Mouse (Mus musculus): ENCODE results near the gene Slc34a2.

The Slc34a2 gene

DNA sequence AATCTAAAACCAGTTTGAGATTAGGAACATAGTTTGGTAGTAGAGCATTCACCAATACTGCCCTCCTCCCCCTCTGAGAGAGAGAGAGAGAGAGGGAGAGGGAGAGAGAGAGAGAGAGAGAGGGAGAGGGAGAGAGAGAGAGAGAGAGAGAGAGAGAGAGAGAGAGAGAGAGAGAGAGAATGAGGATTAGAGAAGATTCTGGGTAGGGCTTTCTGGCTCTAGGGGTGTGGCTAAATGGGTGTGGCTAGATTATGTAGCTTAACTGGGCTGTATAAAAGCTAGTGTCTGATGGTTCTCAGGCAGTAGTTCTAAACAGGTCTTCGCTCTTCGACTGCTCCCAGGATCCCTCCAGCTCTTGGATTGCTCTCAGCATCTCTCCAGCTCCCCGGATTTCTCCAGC, at the start of gene Slc34a2:
Gene Slc34a2 (plus strand): TSS at position 301 of the 400 bp plus-strand sequence.
- DNase-seq (ENCODE audit: low spot score): no peak

DNA sequence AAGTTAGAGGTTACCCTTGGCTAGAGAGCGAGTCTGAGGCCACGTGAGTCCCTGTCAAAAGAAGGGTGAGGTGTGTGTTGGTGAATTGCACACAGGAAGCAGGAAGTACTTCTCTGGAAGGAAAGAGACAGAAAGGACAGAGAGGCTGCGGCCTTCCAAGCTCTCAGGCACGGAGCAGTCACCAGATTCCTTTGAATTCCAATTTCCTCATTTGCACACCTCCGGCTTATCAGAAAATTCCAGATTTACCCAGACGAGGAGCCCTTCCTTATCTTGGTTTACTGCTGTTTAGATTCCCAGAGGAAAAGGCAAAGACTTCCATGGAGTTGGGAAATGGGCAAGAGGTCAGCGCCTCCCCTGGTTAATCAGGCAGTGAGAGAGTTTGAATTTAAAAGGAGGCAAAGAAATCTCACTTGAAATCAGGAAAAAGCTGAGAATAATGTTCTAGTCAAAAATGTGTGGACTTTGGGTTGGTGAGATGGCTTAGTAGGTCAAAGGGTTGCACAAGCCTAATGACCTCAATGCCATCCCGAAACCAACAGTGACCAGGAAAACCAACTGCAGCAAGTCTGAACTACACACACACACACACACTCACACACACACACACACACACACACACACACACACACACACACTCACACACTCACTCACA, 47.1 kb upstream of the Slc34a2 start:
- DNase-seq (ENCODE audit: low spot score): no peak

- no peak for DNase-seq (ENCODE audit: low spot score)
Measured at GRCm38 (mm10) chr5:52992210-52992897, 45.5 kb upstream of the Slc34a2 start.

GRCm38 (mm10) chr5:52993490-52994282, 44.2 kb upstream of the Slc34a2 start:
- DNase-seq (ENCODE audit: low spot score): peak; percentile 60

- DNase-seq (ENCODE audit: low spot score): no peak
Measured at GRCm38 (mm10) chr5:52995461-52995860, 42.4 kb upstream of the Slc34a2 start.

DNA sequence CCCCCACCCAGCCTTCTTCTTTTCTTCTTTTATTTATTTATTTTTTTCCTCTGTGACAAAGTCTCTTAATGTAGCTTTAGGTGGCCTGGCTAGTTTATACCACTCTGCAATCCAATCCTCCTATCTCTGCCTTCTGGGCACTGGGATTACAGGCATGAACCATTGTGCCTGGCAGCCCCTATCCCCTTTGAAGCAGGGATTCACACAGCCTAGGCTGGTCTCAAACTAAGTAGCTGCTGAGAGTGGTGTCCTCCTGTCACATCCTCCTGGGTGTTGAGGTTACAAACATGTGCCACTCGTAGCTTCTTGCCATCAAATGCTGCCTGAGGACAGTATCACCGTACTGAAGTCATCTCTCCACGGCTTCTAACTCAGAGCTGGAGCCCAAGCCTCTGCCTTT, 41.7 kb upstream of the Slc34a2 start:
- DNase-seq (ENCODE audit: low spot score): no peak

GRCm38 (mm10) chr5:52996601-52997000, 41.3 kb upstream of the Slc34a2 start:
- DNase-seq (ENCODE audit: low spot score): peak; percentile 21

- no peak for DNase-seq (ENCODE audit: low spot score)
Measured at GRCm38 (mm10) chr5:52997032-52997431, 40.8 kb upstream of the Slc34a2 start.

DNA sequence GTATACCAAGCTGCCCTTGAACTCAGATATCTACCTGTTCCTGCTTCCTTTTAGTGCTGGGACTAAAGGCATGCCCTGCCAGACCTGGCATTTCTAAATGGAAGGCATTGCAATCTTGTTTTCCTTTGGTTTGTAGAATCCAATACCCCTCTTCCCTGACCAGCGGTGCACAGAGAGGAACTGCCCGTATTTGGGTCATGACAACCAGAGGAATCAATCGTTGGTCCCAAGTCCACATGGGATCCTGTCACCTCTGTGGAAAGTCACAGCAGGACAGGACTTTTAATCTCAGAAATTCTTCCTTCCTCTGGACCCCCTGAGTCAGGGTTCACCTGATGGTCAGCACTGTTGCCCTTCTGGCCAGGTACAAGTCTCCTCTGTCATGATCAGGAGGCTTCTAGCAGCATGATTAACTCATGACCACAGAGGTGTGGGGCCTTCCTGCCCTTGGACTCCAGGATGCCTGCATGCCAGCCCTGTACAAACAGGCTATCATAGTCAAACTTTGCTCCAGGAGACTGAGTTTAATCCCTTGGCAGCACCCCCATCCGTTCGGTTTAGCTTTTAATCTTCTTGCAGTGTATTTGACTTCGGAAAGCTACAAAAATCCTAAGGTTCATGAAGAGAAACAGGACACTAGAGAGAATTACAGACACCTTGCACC, 39.7 kb upstream of the Slc34a2 start:
- DNase-seq (ENCODE audit: low spot score): no peak

DNA sequence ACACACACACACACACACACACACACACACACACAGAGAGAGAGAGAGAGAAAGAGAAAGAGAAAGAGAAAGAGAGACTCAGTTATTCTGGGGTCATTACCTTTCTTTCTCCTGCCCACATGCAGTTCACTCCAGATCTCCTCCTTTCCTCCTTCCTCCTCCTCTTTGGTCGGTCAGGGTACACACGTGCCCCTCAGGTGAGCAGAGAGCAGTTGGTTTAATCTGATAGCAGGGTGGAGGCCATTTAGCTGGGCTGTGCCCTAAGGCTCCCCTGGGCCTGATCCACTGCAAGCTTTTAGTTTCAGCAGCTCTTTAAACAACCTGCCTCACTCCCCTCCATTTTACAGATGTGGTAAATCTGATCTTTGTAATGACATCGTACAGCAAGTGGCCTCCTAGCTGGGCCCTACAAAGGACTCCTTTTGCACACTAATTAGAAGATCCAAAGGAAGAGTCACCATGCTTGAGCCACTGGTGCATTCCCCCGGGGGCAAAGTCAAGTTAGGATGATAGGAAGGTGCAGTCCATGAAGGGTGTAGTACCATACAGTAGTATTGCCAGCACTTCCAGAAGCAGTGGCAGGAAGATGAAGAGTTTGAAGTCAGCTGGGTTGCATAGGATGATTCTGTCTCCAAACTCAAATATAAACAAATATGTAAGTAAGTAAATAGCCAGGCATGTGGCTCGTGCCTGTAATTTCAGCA, 37.6 kb upstream of the Slc34a2 start:
- DNase-seq (ENCODE audit: low spot score): no peak

- no peak for DNase-seq (ENCODE audit: low spot score)
Measured at GRCm38 (mm10) chr5:53002599-53003203, 35.2 kb upstream of the Slc34a2 start.

GRCm38 (mm10) chr5:53003495-53003894, 34.4 kb upstream of the Slc34a2 start:
- DNase-seq (ENCODE audit: low spot score): no peak

DNA sequence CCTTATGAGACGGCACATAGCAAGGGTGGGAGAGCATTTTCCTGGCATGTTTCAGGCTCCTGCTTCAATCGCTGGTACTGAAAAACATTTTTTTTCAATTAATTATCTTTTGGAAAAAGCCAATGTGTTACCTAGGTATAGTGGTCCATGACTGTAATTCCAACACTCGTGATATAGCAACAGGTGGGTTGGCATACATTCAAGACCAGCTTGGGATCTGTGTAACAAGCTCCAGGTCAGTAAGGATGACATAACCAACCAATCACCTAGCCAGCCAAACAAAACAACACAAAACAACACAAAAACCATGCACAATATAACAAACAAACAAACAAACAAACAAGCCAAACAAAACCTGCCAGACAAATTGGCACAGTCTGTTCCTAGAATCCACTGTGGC, 33.9 kb upstream of the Slc34a2 start:
- no peak for DNase-seq (ENCODE audit: low spot score)

DNA sequence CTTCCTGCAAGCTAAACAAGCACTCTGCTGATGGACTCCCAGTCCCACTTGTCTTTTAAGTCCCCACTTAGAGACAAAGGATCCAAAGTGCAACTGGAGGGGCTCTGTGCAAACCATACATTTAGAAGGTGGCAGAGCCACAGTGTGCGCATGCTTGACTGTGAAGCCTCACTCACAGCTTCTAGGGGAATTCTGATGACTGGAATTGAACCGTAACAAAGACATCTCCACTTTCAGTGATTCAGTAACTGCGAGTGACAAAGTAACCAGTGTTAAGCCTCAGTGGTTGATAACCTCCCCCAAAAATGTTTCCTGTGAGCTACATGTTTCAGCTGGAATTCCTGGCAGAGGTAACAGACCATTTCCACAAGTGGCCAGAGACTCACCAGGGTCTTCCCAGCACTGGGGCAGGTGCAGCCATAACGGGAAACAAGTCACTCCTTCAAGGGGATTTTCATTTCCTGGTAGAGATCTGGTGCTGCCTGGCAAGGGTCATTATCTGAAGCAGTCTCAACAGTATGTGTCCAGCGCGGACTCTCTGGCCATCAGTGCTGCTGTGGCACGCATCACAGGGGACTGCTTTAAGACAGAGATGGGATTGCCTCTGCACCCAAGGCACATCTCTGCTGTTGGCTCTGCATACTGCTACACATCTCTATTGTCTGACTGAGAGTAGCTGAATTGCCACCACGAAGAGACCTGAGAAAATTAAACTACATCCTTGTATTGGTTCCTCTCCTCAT, 28.7 kb upstream of the Slc34a2 start:
- DNase-seq (ENCODE audit: low spot score): no peak

- no peak for DNase-seq (ENCODE audit: low spot score)
Measured at GRCm38 (mm10) chr5:53009770-53010133, 28.1 kb upstream of the Slc34a2 start.

DNA sequence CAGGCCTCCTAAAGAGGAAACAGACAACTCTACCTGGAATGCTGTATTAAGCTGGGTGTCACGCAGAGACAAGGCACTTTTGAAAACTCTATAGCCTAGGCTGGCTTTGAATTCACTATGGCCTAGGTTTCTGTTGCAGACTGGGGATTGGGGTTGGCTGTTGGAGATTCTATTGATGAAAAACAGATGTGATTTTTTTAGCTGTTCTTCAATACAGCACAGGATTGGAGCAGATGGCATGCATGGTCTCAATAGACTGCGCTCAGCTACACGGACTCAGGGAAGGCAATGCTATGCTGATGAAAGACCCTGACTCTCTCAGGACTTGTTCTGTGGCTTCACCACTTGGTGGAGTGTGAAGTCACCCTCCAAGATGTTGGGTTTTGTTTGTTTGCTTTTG, 26.6 kb upstream of the Slc34a2 start:
- no peak for DNase-seq (ENCODE audit: low spot score)

- DNase-seq (ENCODE audit: low spot score): no peak
Measured at GRCm38 (mm10) chr5:53016606-53017005, 21.3 kb upstream of the Slc34a2 start.

DNA sequence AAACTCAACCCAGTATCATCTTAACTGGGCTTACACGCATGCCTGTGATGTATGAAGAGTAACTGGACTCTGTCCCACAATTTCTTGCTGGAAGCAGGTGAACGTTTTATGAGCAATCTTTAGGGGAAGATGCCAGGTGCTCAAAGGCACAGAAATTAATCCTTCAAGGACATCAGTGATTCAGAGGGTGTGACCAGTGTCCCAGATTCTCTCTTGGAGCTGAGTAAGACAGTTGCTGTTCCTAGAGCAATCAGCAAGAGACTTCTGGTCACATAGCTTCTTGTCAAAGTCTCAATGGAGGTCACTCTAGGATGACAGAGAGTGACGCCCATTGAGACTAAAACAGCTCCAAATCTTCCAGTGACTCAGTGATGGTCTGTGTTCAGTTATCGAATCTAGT, 19.6 kb upstream of the Slc34a2 start:
- DNase-seq (ENCODE audit: low spot score): no peak

- DNase-seq (ENCODE audit: low spot score): no peak
Measured at GRCm38 (mm10) chr5:53023432-53023831, 14.4 kb upstream of the Slc34a2 start.

DNA sequence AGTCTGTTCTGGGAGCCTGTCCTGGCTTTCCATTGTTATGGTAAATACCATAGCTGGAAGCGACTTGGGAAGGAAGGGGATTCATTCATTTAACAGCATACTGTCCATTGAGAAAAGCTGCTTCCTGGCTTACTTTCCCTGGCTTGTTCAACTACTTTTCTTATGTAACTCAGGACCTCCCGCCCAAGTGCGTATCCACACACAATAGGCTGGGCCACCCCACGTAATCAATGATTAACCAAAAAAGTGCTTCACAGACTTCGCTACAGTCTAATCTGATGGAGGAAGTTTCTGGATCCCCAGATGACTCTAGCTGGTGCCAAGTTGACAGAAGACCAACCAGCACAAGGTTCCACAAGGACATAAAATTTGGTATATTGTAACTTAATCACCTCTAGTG, 14.0 kb upstream of the Slc34a2 start:
- no peak for DNase-seq (ENCODE audit: low spot score)
